Mouse (Mus musculus): ENCODE data around the gene Rcn3. TPM values are rescaled to one million over a fixed set of nuclear protein-coding genes. Genes with fewer than 3 reads are reported as not detected.

Gene Rcn3
- polyA plus RNA-seq, 1 experiment, result 123 TPM

GRCm38 (mm10) chr7:45051601-45051974 lies 40.4 kb downstream of the Rcn3 start:
- peak overlapping the region; percentile 42 for H3ac ChIP-seq (ENCODE audit: control insufficient read depth, insufficient read length)
- peak overlapping the region; percentile 98 for H3K4me2 ChIP-seq (ENCODE audit: low read depth)
- H3K79me2 ChIP-seq (ENCODE audit: control insufficient read depth, insufficient read depth), result peaks cover 13% of the 10 kb centered on the region
- peak overlapping the region; percentile 58 for H3K4me3 ChIP-seq
- H3K36me3 ChIP-seq (ENCODE audit: control insufficient read depth, insufficient read depth), result no peaks in the 10 kb centered on the region
- no peaks in the 10 kb centered on the region for H3K27me3 ChIP-seq (ENCODE audit: control insufficient read depth, insufficient read depth, insufficient read length)
- no peak for TF ChIP-seq POLR2A (IDR thresholded peaks at IDR 0.05; ENCODE audit: insufficient read length, low read depth)
- no peak for TF ChIP-seq SRF (IDR thresholded peaks at IDR 0.05; ENCODE audit: control insufficient read depth, insufficient read length, low read depth)
- TF ChIP-seq USF1 (IDR thresholded peaks at IDR 0.05; ENCODE audit: low read depth), result no peak
- TF ChIP-seq POLR2AphosphoS2 (IDR thresholded peaks at IDR 0.05; ENCODE audit: insufficient read length, low read depth), result no peak
- no peak for TF ChIP-seq REST (IDR thresholded peaks at IDR 0.05; ENCODE audit: insufficient read depth, insufficient read length)
- no peak for TF ChIP-seq E2F4 (IDR thresholded peaks at IDR 0.05; ENCODE audit: insufficient read depth)
- no peak for TF ChIP-seq CEBPB (IDR thresholded peaks at IDR 0.05; ENCODE audit: insufficient read depth, poor library complexity, severe bottlenecking)
- no peak for TF ChIP-seq TCF12 (IDR thresholded peaks at IDR 0.05; ENCODE audit: insufficient read depth, poor library complexity, severe bottlenecking)
- TF ChIP-seq MYOG (IDR thresholded peaks at IDR 0.05; ENCODE audit: control insufficient read depth in 1 of 3, insufficient read depth in 1 of 3, insufficient read length in 2 of 3, low read depth in 2 of 3), result no peak

GRCm38 (mm10) chr7:45050945-45051600 lies 40.9 kb downstream of the Rcn3 start:
- H3K4me2 ChIP-seq (ENCODE audit: low read depth), result peak overlapping the region; percentile 98
- TF ChIP-seq TCF3 (IDR thresholded peaks at IDR 0.05; ENCODE audit: insufficient read length, low read depth), result no peak
- no peak for TF ChIP-seq CEBPB (IDR thresholded peaks at IDR 0.05; ENCODE audit: insufficient read depth, poor library complexity, severe bottlenecking)
- TF ChIP-seq MYOD1 (IDR thresholded peaks at IDR 0.05; ENCODE audit: control insufficient read depth in 1 of 3, insufficient read length in 2 of 3, low read depth in 2 of 3), result no peak
- TF ChIP-seq SRF (IDR thresholded peaks at IDR 0.05; ENCODE audit: control insufficient read depth, insufficient read length, low read depth), result no peak
- no peak for TF ChIP-seq REST (IDR thresholded peaks at IDR 0.05; ENCODE audit: insufficient read depth, insufficient read length)
- TF ChIP-seq POLR2AphosphoS2 (IDR thresholded peaks at IDR 0.05; ENCODE audit: insufficient read length, low read depth), result no peak
- TF ChIP-seq POLR2A (IDR thresholded peaks at IDR 0.05; ENCODE audit: insufficient read length, low read depth), result no peak
- H3K79me2 ChIP-seq (ENCODE audit: control insufficient read depth, insufficient read depth), result peaks cover 13% of the 10 kb centered on the region
- H3K4me3 ChIP-seq, result peak overlapping the region; percentile 58
- no peaks in the 10 kb centered on the region for H3K36me3 ChIP-seq (ENCODE audit: control insufficient read depth, insufficient read depth)
- no peaks in the 10 kb centered on the region for H3K27me3 ChIP-seq (ENCODE audit: control insufficient read depth, insufficient read depth, insufficient read length)
- H3ac ChIP-seq (ENCODE audit: control insufficient read depth, insufficient read length), result no peak overlapping the region

- H3K79me2 ChIP-seq (ENCODE audit: control insufficient read depth, insufficient read depth), result peaks cover 13% of the 10 kb centered on the region
These were observed 42.9 kb downstream of the Rcn3 start for GRCm38 (mm10) chr7:45048923-45049657.

GRCm38 (mm10) chr7:45048001-45048890 lies 43.8 kb downstream of the Rcn3 start:
- no peak overlapping the region for H3K4me3 ChIP-seq
- no peak overlapping the region for H3K4me2 ChIP-seq (ENCODE audit: low read depth)
- TF ChIP-seq SRF (IDR thresholded peaks at IDR 0.05; ENCODE audit: control insufficient read depth, insufficient read length, low read depth) (no peak), TCF3 (IDR thresholded peaks at IDR 0.05; ENCODE audit: insufficient read length, low read depth) (no peak), POLR2A (IDR thresholded peaks at IDR 0.05; ENCODE audit: insufficient read length, low read depth) (no peak), POLR2AphosphoS2 (IDR thresholded peaks at IDR 0.05; ENCODE audit: insufficient read length, low read depth) (no peak), MAX (IDR thresholded peaks at IDR 0.05; ENCODE audit: low read depth) (no peak), TCF12 (IDR thresholded peaks at IDR 0.05; ENCODE audit: insufficient read depth, poor library complexity, severe bottlenecking) (no peak), MYOD1 (IDR thresholded peaks at IDR 0.05; ENCODE audit: control insufficient read depth in 1 of 3, insufficient read length in 2 of 3, low read depth in 2 of 3) (no peak), E2F4 (IDR thresholded peaks at IDR 0.05; ENCODE audit: insufficient read depth) (no peak), USF1 (IDR thresholded peaks at IDR 0.05; ENCODE audit: low read depth) (no peak), REST (IDR thresholded peaks at IDR 0.05; ENCODE audit: insufficient read depth, insufficient read length) (no peak), MYOG (IDR thresholded peaks at IDR 0.05; ENCODE audit: control insufficient read depth in 1 of 3, insufficient read depth in 1 of 3, insufficient read length in 2 of 3, low read depth in 2 of 3) (no peak), CEBPB (IDR thresholded peaks at IDR 0.05; ENCODE audit: insufficient read depth, poor library complexity, severe bottlenecking) (no peak)
- peaks cover 13% of the 10 kb centered on the region for H3K79me2 ChIP-seq (ENCODE audit: control insufficient read depth, insufficient read depth)
- H3K36me3 ChIP-seq (ENCODE audit: control insufficient read depth, insufficient read depth), result peaks cover 9% of the 10 kb centered on the region
- no peak overlapping the region for H3ac ChIP-seq (ENCODE audit: control insufficient read depth, insufficient read length)
- no peaks in the 10 kb centered on the region for H3K27me3 ChIP-seq (ENCODE audit: control insufficient read depth, insufficient read depth, insufficient read length)

More at GRCm38 (mm10) chr7:45048923-45049657, 42.9 kb downstream of the Rcn3 start:
- H3ac ChIP-seq (ENCODE audit: control insufficient read depth, insufficient read length), result no peak overlapping the region
- no peak overlapping the region for H3K4me2 ChIP-seq (ENCODE audit: low read depth)
- H3K27me3 ChIP-seq (ENCODE audit: control insufficient read depth, insufficient read depth, insufficient read length), result no peaks in the 10 kb centered on the region
- H3K36me3 ChIP-seq (ENCODE audit: control insufficient read depth, insufficient read depth), result peaks cover 4% of the 10 kb centered on the region
- TF ChIP-seq POLR2A (IDR thresholded peaks at IDR 0.05; ENCODE audit: insufficient read length, low read depth), result no peak
- TF ChIP-seq TCF12 (IDR thresholded peaks at IDR 0.05; ENCODE audit: insufficient read depth, poor library complexity, severe bottlenecking), result no peak
- no peak for TF ChIP-seq TCF3 (IDR thresholded peaks at IDR 0.05; ENCODE audit: insufficient read length, low read depth)
- no peak for TF ChIP-seq MYOG (IDR thresholded peaks at IDR 0.05; ENCODE audit: control insufficient read depth in 1 of 3, insufficient read depth in 1 of 3, insufficient read length in 2 of 3, low read depth in 2 of 3)
- no peak for TF ChIP-seq MAX (IDR thresholded peaks at IDR 0.05; ENCODE audit: low read depth)
- TF ChIP-seq REST (IDR thresholded peaks at IDR 0.05; ENCODE audit: insufficient read depth, insufficient read length), result no peak
- TF ChIP-seq POLR2AphosphoS2 (IDR thresholded peaks at IDR 0.05; ENCODE audit: insufficient read length, low read depth), result no peak
- TF ChIP-seq MYOD1 (IDR thresholded peaks at IDR 0.05; ENCODE audit: control insufficient read depth in 1 of 3, insufficient read length in 2 of 3, low read depth in 2 of 3), result no peak
- no peak for TF ChIP-seq E2F4 (IDR thresholded peaks at IDR 0.05; ENCODE audit: insufficient read depth)
- no peak for TF ChIP-seq SRF (IDR thresholded peaks at IDR 0.05; ENCODE audit: control insufficient read depth, insufficient read length, low read depth)
- no peak for TF ChIP-seq USF1 (IDR thresholded peaks at IDR 0.05; ENCODE audit: low read depth)
- no peak overlapping the region for H3K4me3 ChIP-seq

Measured in myocyte (in vitro differentiated cells).